Mouse (Mus musculus) midbrain, embryonic 14.5 days (tissue): ENCODE results near the gene Entpd8. TPM values are rescaled to one million over a fixed set of nuclear protein-coding genes. Genes with fewer than 3 reads are reported as not detected.

Experiments
- ATAC-seq: fragments of 200-750 bp; cut with Nextera tagmentation; 2 replicates; pipeline ENCODE4 v1.8.0; 2017; ENCODE audit warnings: moderate number of reproducible peaks, moderate library complexity; ENCODE audit not compliant: low FRiP score, low TSS enrichment
- DNase-seq: peaks from one replicate; pipeline ENCODE4 v3.0.0-alpha.2; 2015
- H3K27ac ChIP-seq: fragments of 300-500 bp; sonication (generic); replicated peaks from 2 replicates; pipeline ENCODE4 v1.5.1; 2014; ENCODE audit warnings: mild to moderate bottlenecking, low read depth, low read length, moderate library complexity
- H3K27me3 ChIP-seq: fragments of 300-500 bp; sonication (generic); 2 replicates; pipeline ENCODE4 v1.6.1; 2014; ENCODE audit warnings: low read length, control low read depth, mixed read lengths; ENCODE audit not compliant: control insufficient read depth, insufficient read depth
- H3K36me3 ChIP-seq: fragments of 300-500 bp; sonication (generic); 2 replicates; pipeline ENCODE4 v1.6.1; 2014; ENCODE audit warnings: low read length, control low read depth; ENCODE audit not compliant: control insufficient read depth, insufficient read depth
- H3K4me1 ChIP-seq: fragments of 300-500 bp; sonication (generic); 2 replicates; pipeline ENCODE4 v1.6.1; 2014; ENCODE audit warnings: mild to moderate bottlenecking, antibody characterized with exemption, low read length, control low read depth; ENCODE audit not compliant: control insufficient read depth, insufficient read depth
- H3K4me2 ChIP-seq: fragments of 300-500 bp; sonication (generic); 2 replicates; pipeline ENCODE4 v1.6.1; 2014; ENCODE audit warnings: mild to moderate bottlenecking, low read length, moderate library complexity
- H3K4me3 ChIP-seq: fragments of 300-500 bp; sonication (generic); replicated peaks from 2 replicates; pipeline ENCODE4 v1.5.1; 2014; ENCODE audit warnings: low read depth, low read length
- H3K9ac ChIP-seq: fragments of 300-500 bp; sonication (generic); replicated peaks from 2 replicates; pipeline ENCODE4 v1.6.1; 2014; ENCODE audit warnings: mild to moderate bottlenecking, low read length, moderate library complexity
- H3K9me3 ChIP-seq: fragments of 300-500 bp; sonication (generic); 2 replicates; pipeline ENCODE4 v1.6.1; 2016; ENCODE audit warnings: low read length, control low read depth, mixed read lengths; ENCODE audit not compliant: control insufficient read depth
- WGBS: fragments of 180-500 bp; shearing (Covaris S2); extraction: QIAGEN DNeasy Blood & Tissue Kit; methylation state at CpG from one replicate; pipeline ENCODE4 v1.1.7; 2014; 5-methylcytosine and 5-hydroxymethylcytosine counted together
- polyA plus RNA-seq: library from polyadenylated mRNA; unstranded; fragments of >200 nt; fragmentation: Nextera tagmentation; extraction: Ambion mirVana; gene quantifications from 2 replicates; pipeline ENCODE4 v1.2.1, GENCODE M21; 2014

The Entpd8 gene
- not detected in 2 replicates for polyA plus RNA-seq

- H3K4me1 ChIP-seq = no peaks in the 10 kb centered on the region
- ATAC-seq (no peak), DNase-seq (no peak)
- H3K36me3 ChIP-seq = no peaks in the 10 kb centered on the region
- H3K4me3 ChIP-seq = no peak within 1 kb of the TSS
- H3K27me3 ChIP-seq = no peaks in the 10 kb centered on the region
- 62% methylated on average over 5 of the region's 5 CpGs for WGBS
- no peaks in the 10 kb centered on the region for H3K9me3 ChIP-seq
- H3K27ac ChIP-seq = no peak within 1 kb of the TSS
- H3K9ac ChIP-seq = no peak within 1 kb of the TSS
- H3K4me2 ChIP-seq = no peak within 1 kb of the TSS
Observed at GRCm38 (mm10) chr2:25080076-25080475, at the start of gene Entpd8. TSS of gene Entpd8 (plus strand) at chr2:25080304.

- no peaks in the 10 kb centered on the region for H3K36me3 ChIP-seq
- no peak for ATAC-seq
- H3K9me3 ChIP-seq = no peaks in the 10 kb centered on the region
- DNase-seq = no peak
- WGBS = 93% methylated on average over 4 of the region's 4 CpGs
- H3K27ac ChIP-seq = no peak overlapping the region
- no peak overlapping the region for H3K4me3 ChIP-seq
- no peak overlapping the region for H3K9ac ChIP-seq
- no peak overlapping the region for H3K4me2 ChIP-seq
- H3K4me1 ChIP-seq = no peaks in the 10 kb centered on the region
- H3K27me3 ChIP-seq = no peaks in the 10 kb centered on the region
Observed at GRCm38 (mm10) chr2:25034994-25035393, 45.1 kb upstream of the Entpd8 start.

- ATAC-seq = no peak
- Histone ChIP-seq H3K27me3 (no peaks in the 10 kb centered on the region), H3K4me2 (no peak overlapping the region), H3K4me3 (no peak overlapping the region), H3K9ac (no peak overlapping the region), H3K27ac (no peak overlapping the region), H3K9me3 (no peaks in the 10 kb centered on the region), H3K4me1 (no peaks in the 10 kb centered on the region), H3K36me3 (no peaks in the 10 kb centered on the region)
- WGBS = 88% methylated on average over 5 of the region's 5 CpGs
- no peak for DNase-seq
Observed at GRCm38 (mm10) chr2:25040089-25040488, 40.0 kb upstream of the Entpd8 start.

GRCm38 (mm10) chr2:25050921-25051320, 29.2 kb upstream of the Entpd8 start:
- Histone ChIP-seq H3K9ac (no peak overlapping the region), H3K27ac (no peak overlapping the region), H3K4me1 (peaks cover 14% of the 10 kb centered on the region), H3K27me3 (no peaks in the 10 kb centered on the region), H3K4me3 (no peak overlapping the region), H3K4me2 (no peak overlapping the region), H3K36me3 (0 out of 2 replicates have a peak, but pooled peaks cover 3% of the 10 kb centered on the region), H3K9me3 (no peaks in the 10 kb centered on the region)
- 87% methylated on average over 7 of the region's 7 CpGs for WGBS
- ATAC-seq (no peak), DNase-seq (no peak)

GRCm38 (mm10) chr2:25051450-25051849, 28.7 kb upstream of the Entpd8 start:
- H3K9ac ChIP-seq = no peak overlapping the region
- no peaks in the 10 kb centered on the region for H3K27me3 ChIP-seq
- no peak overlapping the region for H3K4me3 ChIP-seq
- no peak overlapping the region for H3K27ac ChIP-seq
- DNase-seq (no peak), ATAC-seq (no peak)
- no peak overlapping the region for H3K4me2 ChIP-seq
- WGBS = 89% methylated on average over 8 of the region's 8 CpGs
- 0 out of 2 replicates have a peak, but pooled peaks cover 6% of the 10 kb centered on the region for H3K36me3 ChIP-seq
- peaks cover 15% of the 10 kb centered on the region for H3K4me1 ChIP-seq
- no peaks in the 10 kb centered on the region for H3K9me3 ChIP-seq

- no peak overlapping the region for H3K4me3 ChIP-seq
- no peak overlapping the region for H3K27ac ChIP-seq
- H3K36me3 ChIP-seq = peaks cover 18% of the 10 kb centered on the region
- no peaks in the 10 kb centered on the region for H3K27me3 ChIP-seq
- 85% methylated on average over 6 of the region's 6 CpGs for WGBS
- H3K4me2 ChIP-seq = no peak overlapping the region
- ATAC-seq (no peak), DNase-seq (no peak)
- no peaks in the 10 kb centered on the region for H3K9me3 ChIP-seq
- peaks cover 15% of the 10 kb centered on the region for H3K4me1 ChIP-seq
- no peak overlapping the region for H3K9ac ChIP-seq
Observed at GRCm38 (mm10) chr2:25053101-25053500, 27.0 kb upstream of the Entpd8 start.

GRCm38 (mm10) chr2:25054221-25055067, 25.7 kb upstream of the Entpd8 start, which contains the start of gene Nsmf:
TSS of gene Nsmf (plus strand) at chr2:25054355.
- DNase-seq = peak; percentile 91
- Histone ChIP-seq H3K9me3 (no peaks in the 10 kb centered on the region), H3K36me3 (peaks cover 31% of the 10 kb centered on the region), H3K4me2 (peak within 1 kb of the TSS; percentile 89), H3K4me1 (peaks cover 15% of the 10 kb centered on the region), H3K27me3 (no peaks in the 10 kb centered on the region), H3K27ac (peak within 1 kb of the TSS; percentile 63), H3K9ac (peak within 1 kb of the TSS; percentile 81), H3K4me3 (peak within 1 kb of the TSS; percentile 86)
- WGBS = 5% methylated on average over 47 of the region's 47 CpGs
- ATAC-seq = peak; percentile 88

GRCm38 (mm10) chr2:25055068-25055405, 25.1 kb upstream of the Entpd8 start:
- Histone ChIP-seq H3K9ac (peak overlapping the region; percentile 81), H3K4me2 (peak overlapping the region; percentile 89), H3K27me3 (no peaks in the 10 kb centered on the region), H3K36me3 (peaks cover 37% of the 10 kb centered on the region), H3K4me1 (peaks cover 15% of the 10 kb centered on the region), H3K4me3 (peak overlapping the region; percentile 86), H3K27ac (no peak overlapping the region), H3K9me3 (no peaks in the 10 kb centered on the region)
- DNase-seq (peak; percentile 49), ATAC-seq (peak; percentile 29)
- WGBS = 49% methylated on average over 2 of the region's 2 CpGs
